8 mouse cellular contexts compared by ENCODE assay signal in genomic region chr15:89378831-89379401, GRCm38 (mm10). TPM values are rescaled to one million over a fixed set of nuclear protein-coding genes. Genes with fewer than 3 reads are reported as not detected.
DNase-seq lines count a peak whose midpoint lies in the region; ATAC-seq lines count a peak whose summit lies in the region.

Odf3b (minus strand) TSS chr15:89379282.

- H3K27me3 ChIP-seq in heart, embryonic 15.5 days: peaks cover 64% of the 10 kb centered on the region

- no peaks in the 10 kb centered on the region for H3K9me3 ChIP-seq in heart, embryonic 15.5 days (replicated peaks)

- H3K4me2 ChIP-seq in heart, embryonic 15.5 days: peak within 1 kb of the TSS; percentile 89

- peaks cover 29% of the 10 kb centered on the region for H3K4me1 ChIP-seq in heart, embryonic 15.5 days (replicated peaks)

- H3K27ac ChIP-seq in heart, embryonic 15.5 days: no peak within 1 kb of the TSS

- H3K9ac ChIP-seq in heart, embryonic 15.5 days: peak within 1 kb of the TSS; percentile 57

- no peak for ATAC-seq in heart, embryonic 15.5 days (replicated peaks; ENCODE audit: insufficient number of reproducible peaks, insufficient read depth, low FRiP score, low read depth)
- peak; percentile 30 for ATAC-seq in megakaryocyte, adult 5-6 weeks (ENCODE audit: poor library complexity, severe bottlenecking)

- no peaks in the 10 kb centered on the region for H3K36me3 ChIP-seq in heart, embryonic 15.5 days

- H3K4me3 ChIP-seq in heart, embryonic 15.5 days: peak within 1 kb of the TSS; percentile 44

- DNase-seq in adrenal gland, postnatal 10 days: peak; percentile 40
- no peak for DNase-seq in adrenal gland, adult 18-20 months (ENCODE audit: low spot score in 2 of 2)
- DNase-seq in embryo, embryonic 10.5 days (ENCODE audit: low spot score): peak; percentile 59
- peak; percentile 49 for DNase-seq in kidney, postnatal 10 days
- peak; percentile 60 for DNase-seq in thymus, postnatal 14 days
- DNase-seq in frontal cortex, postnatal 14 days (ENCODE audit: low spot score in 2 of 2): no peak

- under 1% methylated on average over 33 of the region's 33 CpGs for WGBS in heart, embryonic 15.5 days

RNA-seq across cellular contexts. Expression of gene Odf3b, which starts in this region (rescaled TPM):
- 1 to 10 TPM; 1.4 to 1.5 TPM for total RNA-seq in adrenal gland, postnatal 10 days (2021)
- under 1 TPM; 0.58 to 0.73 TPM for total RNA-seq in adrenal gland, adult 18-20 months (2021)
- polyA plus RNA-seq in heart, embryonic 15.5 days (2015; fragmentation: Nextera tagmentation; extraction: Ambion mirVana): 0.96 and 1.1 TPM in 2 replicates
- total RNA-seq in megakaryocyte, adult 5-6 weeks (2015): not detected in 2 replicates
- not detected in 2 replicates for total RNA-seq in megakaryocyte, adult 5-6 weeks (2017)

Comparison
In these comparisons a context has a peak if more than half of its experiments do, and no peak if none do; other contexts are left out.
1. DNase-seq: peak in adrenal gland, postnatal 10 days (single experiment), embryo, embryonic 10.5 days (single experiment), kidney, postnatal 10 days (single experiment) and thymus, postnatal 14 days (single experiment); none in adrenal gland, adult 18-20 months (0 of 2) and frontal cortex, postnatal 14 days (0 of 2).
2. Peak in ATAC-seq in megakaryocyte, adult 5-6 weeks; RNA of the gene not detected or under 1 TPM.